Mouse (Mus musculus): ENCODE measurements around the gene Letmd1.
"Not testable (repeated sequence)": the region's sequence is repeated elsewhere in the genome, so short reads cannot be mapped to it uniquely, and the experiment has no call there.

GRCm38 (mm10) chr15:100488297-100488696 lies 19.5 kb downstream of the Letmd1 start:
- TF ChIP-seq POLR2A (IDR thresholded peaks at IDR 0.05; ENCODE audit: low read depth, low read length); CTCF (IDR thresholded peaks at IDR 0.05; ENCODE audit: extremely low read depth, insufficient read depth, insufficient read length, insufficient replicate concordance): not testable (repeated sequence)
